Mouse (Mus musculus): Measurements from ENCODE around the gene Serpina3a.

DNA sequence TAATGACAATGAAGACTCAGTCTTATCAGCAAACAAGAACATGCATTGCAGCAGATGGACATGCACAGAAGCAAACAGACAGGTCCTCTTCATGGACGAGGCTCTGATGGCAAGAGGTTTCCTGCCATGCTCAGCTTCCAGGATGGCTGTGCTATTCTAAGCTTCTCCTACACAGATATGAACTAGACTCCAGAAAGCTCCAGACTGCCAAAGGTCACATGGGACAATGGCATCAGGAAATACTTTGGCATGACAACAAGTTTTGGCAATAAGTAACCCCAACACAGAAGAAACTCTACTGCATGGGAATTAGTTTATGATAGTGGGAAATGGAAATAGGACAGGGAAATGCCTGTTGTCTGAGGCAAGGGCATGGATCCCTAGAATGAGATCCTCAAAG is 30.8 kb downstream of the Serpina3a start:
- TF ChIP-seq CTCF (IDR thresholded peaks at IDR 0.05; ENCODE audit: low read depth, low read length) = no peak
- no peak for TF ChIP-seq EP300 (IDR thresholded peaks at IDR 0.05; ENCODE audit: insufficient read depth, low read depth, low read length)

Data from ES-Bruce4 (cell line).